Mouse (Mus musculus): ENCODE measurements around the gene Fbxw2. TPM values are rescaled to one million over a fixed set of nuclear protein-coding genes. Genes with fewer than 3 reads are reported as not detected.
"Not testable (repeated sequence)": the region's sequence is repeated elsewhere in the genome, so short reads cannot be mapped to it uniquely, and the experiment has no call there.

The Fbxw2 gene
- polyA plus RNA-seq, 2 experiments = 30.8 to 38.6 TPM

DNA sequence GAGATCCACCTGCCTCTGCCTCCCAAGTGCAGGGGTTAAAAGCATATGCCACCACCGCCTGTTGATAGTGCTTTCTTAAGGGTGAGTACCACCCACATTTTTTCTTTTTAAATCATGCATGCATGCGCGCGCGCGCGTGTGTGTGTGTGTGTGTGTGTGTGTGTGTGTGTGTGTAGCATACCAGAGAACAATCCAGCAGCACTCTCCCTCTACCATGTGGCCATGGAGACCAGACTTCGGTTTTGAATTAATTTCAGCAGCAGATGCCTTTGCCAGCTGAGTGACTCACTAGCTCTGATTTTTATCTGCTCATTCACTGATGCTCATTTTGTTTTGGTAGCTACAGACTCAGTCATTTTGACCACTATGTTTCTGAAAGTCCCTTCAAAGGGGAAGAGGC is 15.6 kb upstream of the Fbxw2 start:
- no peak overlapping the region for H3K9ac ChIP-seq (replicated peaks)
- no peak overlapping the region for H3K27ac ChIP-seq
- H3K4me2 ChIP-seq (ENCODE audit: low read depth) = no peak overlapping the region
- no peaks in the 10 kb centered on the region for H3K27me3 ChIP-seq (ENCODE audit: control insufficient read depth, insufficient read depth, low read length)
- no peaks in the 10 kb centered on the region for H3K9me3 ChIP-seq (ENCODE audit: control insufficient read depth, low read length)
- DNase-seq (ENCODE audit: low read depth in 3 of 3, low spot score in 3 of 3) (no peak), ATAC-seq (ENCODE audit: insufficient read depth) (no peak)
- H3K36me3 ChIP-seq (replicated peaks; ENCODE audit: control insufficient read depth, insufficient read depth, low read depth) = no peaks in the 10 kb centered on the region
- TF ChIP-seq EP300 (IDR thresholded peaks at IDR 0.05; ENCODE audit: low read depth) (no peak), CTCF (IDR thresholded peaks at IDR 0.05; ENCODE audit: low read depth) (no peak)
- 85% methylated on average over 8 of the region's 8 CpGs for WGBS (ENCODE audit: insufficient replicate concordance)
- H3K4me3 ChIP-seq (ENCODE audit: insufficient read depth in 1 of 2, low read depth in 2 of 2, low read length in 2 of 2) = no peak overlapping the region
- no peaks in the 10 kb centered on the region for H3K4me1 ChIP-seq (replicated peaks; ENCODE audit: control insufficient read depth in 2 of 2, insufficient read depth in 2 of 2, low read length in 1 of 2)

DNA sequence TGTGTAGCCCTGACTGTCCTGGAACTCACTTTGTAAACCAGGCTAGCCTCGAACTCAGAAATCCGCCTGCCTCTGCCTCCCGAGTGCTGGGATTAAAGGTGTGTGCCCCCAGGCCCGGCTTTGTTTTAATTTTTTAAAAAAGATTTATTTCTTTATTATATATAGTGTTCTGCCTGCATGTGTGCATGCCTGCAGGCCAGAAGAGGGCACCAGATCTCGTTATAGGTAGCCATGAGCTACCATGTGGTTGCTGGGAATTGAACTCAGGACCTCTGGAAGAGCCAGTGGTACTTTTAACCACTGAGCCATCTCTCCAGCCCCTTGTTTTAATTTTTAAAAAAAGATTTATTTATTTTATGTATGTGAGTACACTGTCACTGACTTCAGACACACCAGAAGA is 14.0 kb upstream of the Fbxw2 start:
- not testable (repeated sequence) for H3K27me3 ChIP-seq (ENCODE audit: control insufficient read depth, insufficient read depth, low read length); H3K4me2 ChIP-seq (ENCODE audit: low read depth); H3K4me3 ChIP-seq (ENCODE audit: insufficient read depth in 1 of 2, low read depth in 2 of 2, low read length in 2 of 2); H3K9ac ChIP-seq (replicated peaks); ATAC-seq (ENCODE audit: insufficient read depth); H3K36me3 ChIP-seq (replicated peaks; ENCODE audit: control insufficient read depth, insufficient read depth, low read depth); DNase-seq (ENCODE audit: low read depth in 3 of 3, low spot score in 3 of 3); H3K4me1 ChIP-seq (replicated peaks; ENCODE audit: control insufficient read depth in 2 of 2, insufficient read depth in 2 of 2, low read length in 1 of 2); H3K27ac ChIP-seq; H3K9me3 ChIP-seq (ENCODE audit: control insufficient read depth, low read length)
- peak; percentile 52 for TF ChIP-seq CTCF (IDR thresholded peaks at IDR 0.05; ENCODE audit: low read depth)
- WGBS (ENCODE audit: insufficient replicate concordance) = 68% methylated on average over 5 of the region's 5 CpGs

DNA sequence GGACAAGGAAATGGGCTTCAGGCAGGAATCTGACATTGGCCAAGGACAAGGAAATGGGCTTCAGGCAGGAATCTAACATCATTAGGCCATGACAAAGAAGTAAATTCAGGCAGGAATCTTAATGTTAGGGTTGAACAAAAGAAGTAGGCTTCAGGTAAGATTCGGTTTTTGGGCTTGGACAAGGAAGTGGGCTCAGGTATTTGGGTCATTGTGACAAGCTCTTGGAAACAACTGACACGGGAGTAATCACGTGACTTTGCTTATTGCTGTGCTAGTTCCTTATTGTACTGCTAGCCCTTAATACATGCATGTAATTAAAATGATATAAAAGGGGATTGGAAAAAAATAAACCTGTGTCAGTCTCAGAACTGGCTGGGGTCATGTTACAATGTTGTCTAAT is 9.6 kb upstream of the Fbxw2 start:
- Histone ChIP-seq H3K4me3 (ENCODE audit: insufficient read depth in 1 of 2, low read depth in 2 of 2, low read length in 2 of 2) (no peak overlapping the region), H3K4me2 (ENCODE audit: low read depth) (no peak overlapping the region), H3K27me3 (ENCODE audit: control insufficient read depth, insufficient read depth, low read length) (no peaks in the 10 kb centered on the region), H3K27ac (no peak overlapping the region), H3K4me1 (replicated peaks; ENCODE audit: control insufficient read depth in 2 of 2, insufficient read depth in 2 of 2, low read length in 1 of 2) (no peaks in the 10 kb centered on the region), H3K36me3 (replicated peaks; ENCODE audit: control insufficient read depth, insufficient read depth, low read depth) (no peaks in the 10 kb centered on the region), H3K9ac (replicated peaks) (no peak overlapping the region), H3K9me3 (ENCODE audit: control insufficient read depth, low read length) (no peaks in the 10 kb centered on the region)
- no peak for DNase-seq (ENCODE audit: low read depth in 3 of 3, low spot score in 3 of 3)
- 52% methylated on average over 3 of the region's 3 CpGs for WGBS (ENCODE audit: insufficient replicate concordance)
- ATAC-seq (ENCODE audit: insufficient read depth) = no peak
- no peak for TF ChIP-seq CTCF (IDR thresholded peaks at IDR 0.05; ENCODE audit: low read depth)
- no peak for TF ChIP-seq EP300 (IDR thresholded peaks at IDR 0.05; ENCODE audit: low read depth)

DNA sequence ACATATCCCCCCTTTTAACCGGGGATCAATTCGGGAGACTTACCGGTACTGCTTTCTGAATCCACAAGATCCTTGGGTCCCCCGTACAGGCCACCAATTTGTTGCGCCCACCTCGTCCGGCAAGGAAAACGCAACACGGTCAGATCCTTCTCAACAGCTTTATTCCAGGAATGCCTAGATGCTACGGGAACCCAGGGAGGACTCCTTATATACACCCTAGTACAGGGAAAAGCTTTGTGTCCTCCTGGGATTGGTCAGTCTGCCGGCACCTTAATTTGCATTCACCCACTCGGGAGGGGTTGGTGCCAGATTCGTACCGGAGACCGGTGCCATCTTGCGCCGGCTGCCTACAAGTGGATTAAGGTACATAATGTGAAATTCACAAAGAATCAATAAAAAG is 7.5 kb upstream of the Fbxw2 start:
- no peak for ATAC-seq (ENCODE audit: insufficient read depth)
- no peak for TF ChIP-seq EP300 (IDR thresholded peaks at IDR 0.05; ENCODE audit: low read depth)
- TF ChIP-seq CTCF (IDR thresholded peaks at IDR 0.05; ENCODE audit: low read depth) = no peak
- H3K4me1 ChIP-seq (replicated peaks; ENCODE audit: control insufficient read depth in 2 of 2, insufficient read depth in 2 of 2, low read length in 1 of 2) = no peaks in the 10 kb centered on the region
- whole genome bisulfite sequencing (ENCODE audit: insufficient replicate concordance) = 81% methylated on average over 17 of the region's 17 CpGs
- no peak overlapping the region for H3K4me3 ChIP-seq (ENCODE audit: insufficient read depth in 1 of 2, low read depth in 2 of 2, low read length in 2 of 2)
- no peak overlapping the region for H3K27ac ChIP-seq
- no peak overlapping the region for H3K4me2 ChIP-seq (ENCODE audit: low read depth)
- no peak overlapping the region for H3K9ac ChIP-seq (replicated peaks)
- no peaks in the 10 kb centered on the region for H3K27me3 ChIP-seq (ENCODE audit: control insufficient read depth, insufficient read depth, low read length)
- no peaks in the 10 kb centered on the region for H3K9me3 ChIP-seq (ENCODE audit: control insufficient read depth, low read length)
- H3K36me3 ChIP-seq (replicated peaks; ENCODE audit: control insufficient read depth, insufficient read depth, low read depth) = no peaks in the 10 kb centered on the region
- DNase-seq (ENCODE audit: low read depth in 3 of 3, low spot score in 3 of 3) = no peak

DNA sequence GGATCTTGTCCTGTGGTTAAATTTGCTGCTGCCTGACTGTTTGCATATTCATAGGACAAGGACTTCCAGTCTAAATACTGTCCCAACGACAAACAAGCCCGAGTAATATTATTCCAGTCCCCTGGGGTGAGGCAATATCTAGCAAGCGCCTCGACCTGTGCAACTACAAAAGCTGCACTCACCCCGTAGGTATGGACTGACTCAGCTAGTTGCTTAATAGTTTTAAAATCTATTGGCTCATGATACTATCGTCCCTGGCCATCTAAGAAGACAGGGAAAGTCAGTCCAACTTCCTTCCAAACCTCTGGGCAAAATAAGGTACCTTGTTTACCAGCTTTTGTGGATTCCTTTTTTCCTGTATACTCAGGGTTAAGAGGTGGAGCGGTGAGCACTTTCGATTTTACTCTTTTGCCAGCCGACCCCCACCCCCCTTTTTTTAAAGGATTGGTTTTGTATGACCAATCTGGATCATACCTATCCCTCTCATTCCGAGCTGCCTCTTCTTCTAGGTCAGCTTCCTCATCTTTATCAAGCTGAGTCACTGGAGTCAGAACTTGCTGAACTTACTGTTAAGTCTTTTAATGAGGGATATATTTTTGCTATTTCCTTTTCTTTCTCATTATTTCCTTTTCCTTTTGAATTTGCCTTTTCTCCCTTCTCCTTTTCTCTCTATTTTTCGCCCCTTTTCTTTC is 6.8 kb upstream of the Fbxw2 start, which contains the start of gene Gm34653:
Gene Gm34653 (plus strand): TSS at position 242 of the 692 bp plus-strand sequence.
- 50% methylated on average over 11 of the region's 11 CpGs for WGBS (ENCODE audit: insufficient replicate concordance)
- not testable (repeated sequence) for H3K27me3 ChIP-seq (ENCODE audit: control insufficient read depth, insufficient read depth, low read length); H3K4me1 ChIP-seq (replicated peaks; ENCODE audit: control insufficient read depth in 2 of 2, insufficient read depth in 2 of 2, low read length in 1 of 2); H3K4me3 ChIP-seq (ENCODE audit: insufficient read depth in 1 of 2, low read depth in 2 of 2, low read length in 2 of 2); H3K4me2 ChIP-seq (ENCODE audit: low read depth); ATAC-seq (ENCODE audit: insufficient read depth); H3K9me3 ChIP-seq (ENCODE audit: control insufficient read depth, low read length); H3K36me3 ChIP-seq (replicated peaks; ENCODE audit: control insufficient read depth, insufficient read depth, low read depth); DNase-seq (ENCODE audit: low read depth in 3 of 3, low spot score in 3 of 3); H3K9ac ChIP-seq (replicated peaks); H3K27ac ChIP-seq

DNA sequence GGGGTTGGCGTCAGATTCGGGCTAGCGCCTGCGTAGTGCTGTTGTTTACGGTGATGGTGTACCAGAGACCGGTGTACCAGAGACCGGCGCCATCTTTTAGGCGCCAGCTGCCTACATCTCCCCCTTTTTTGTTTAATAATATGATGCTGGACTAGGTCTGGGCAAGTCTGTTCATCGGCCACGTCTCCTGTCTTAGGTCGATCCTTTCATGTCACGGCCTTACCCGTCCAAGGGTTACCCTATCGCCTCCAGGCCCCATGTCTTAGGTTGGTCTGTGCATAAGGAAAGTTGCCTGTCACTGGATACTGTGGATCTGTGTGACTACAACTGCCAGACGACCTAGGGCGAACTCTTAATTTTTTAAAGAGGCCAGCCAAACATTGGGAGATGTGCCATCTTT is 4.0 kb upstream of the Fbxw2 start:
- H3K27me3 ChIP-seq (ENCODE audit: control insufficient read depth, insufficient read depth, low read length); ATAC-seq (ENCODE audit: insufficient read depth); H3K9ac ChIP-seq (replicated peaks); H3K4me2 ChIP-seq (ENCODE audit: low read depth); H3K4me3 ChIP-seq (ENCODE audit: insufficient read depth in 1 of 2, low read depth in 2 of 2, low read length in 2 of 2); H3K4me1 ChIP-seq (replicated peaks; ENCODE audit: control insufficient read depth in 2 of 2, insufficient read depth in 2 of 2, low read length in 1 of 2); H3K36me3 ChIP-seq (replicated peaks; ENCODE audit: control insufficient read depth, insufficient read depth, low read depth); H3K27ac ChIP-seq; DNase-seq (ENCODE audit: low read depth in 3 of 3, low spot score in 3 of 3); H3K9me3 ChIP-seq (ENCODE audit: control insufficient read depth, low read length): not testable (repeated sequence)
- WGBS (ENCODE audit: insufficient replicate concordance) = 89% methylated on average over 17 of the region's 17 CpGs

Data from liver, embryonic 14.5 days (tissue).